In the genomic region with DNA sequence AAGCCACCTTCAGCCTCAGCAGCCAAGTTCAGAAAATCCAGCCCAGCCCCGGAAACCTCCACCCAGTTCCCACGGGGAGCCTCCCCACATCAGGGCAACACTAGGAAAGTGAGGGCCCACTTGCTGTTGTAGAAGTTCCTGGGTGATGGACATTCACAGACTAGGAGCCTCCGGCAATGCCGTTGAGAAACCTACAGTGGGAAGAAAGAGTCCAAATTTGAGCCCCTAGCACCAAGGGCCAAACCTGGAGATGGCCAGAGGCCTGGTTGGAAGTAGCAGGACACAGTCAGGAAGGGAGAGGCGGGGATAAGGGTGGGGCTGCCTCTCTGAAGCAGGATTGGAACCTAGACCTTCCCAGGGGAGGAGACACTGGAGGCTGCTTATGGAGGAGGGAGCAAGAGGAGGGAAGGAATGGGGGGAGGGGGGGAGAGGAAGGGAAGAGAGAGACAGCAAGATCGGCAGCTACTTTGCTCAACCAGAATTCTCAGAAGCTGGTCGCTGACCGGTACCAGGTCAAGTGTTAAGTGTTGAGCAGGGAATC, we compare ENCODE assay signal across 9 mouse cellular contexts. TPM values are rescaled to one million over a fixed set of nuclear protein-coding genes. Genes with fewer than 3 reads are reported as not detected.
DNase-seq lines count a peak whose midpoint lies in the region; ATAC-seq and TF ChIP-seq lines count a peak whose summit lies in the region.
"Had no signal": no experiment of that assay in that cellular context is flagged by ENCODE, and none has a peak within 500 bp of the region (broad histone marks: within the 10 kb centered on the region; RNA-seq: fewer than 3 reads in every experiment).

No protein-coding gene starts in this region.

- TF ChIP-seq CTCF in layer of hippocampus, adult 2 months (conservative IDR thresholded peaks at IDR 0.05) = no peak
- TF ChIP-seq CTCF in heart, postnatal 0 days (IDR thresholded peaks at IDR 0.05; ENCODE audit: low read depth) = no peak

- H3K9ac ChIP-seq in heart, postnatal 0 days (replicated peaks; ENCODE audit: low read depth, low read length) = peak overlapping the region; percentile 84
- H3K9ac ChIP-seq in midbrain, embryonic 13.5 days (replicated peaks) = no peak overlapping the region
- H3K9ac ChIP-seq: midbrain, embryonic 12.5 days had no signal

- peak overlapping the region; percentile 90; the same call in 1 of the 2 replicates for H3K4me3 ChIP-seq in layer of hippocampus, adult 2 months
- peak overlapping the region; percentile 95 for H3K4me3 ChIP-seq in heart, postnatal 0 days (ENCODE audit: low read depth, low read length)
- no peak overlapping the region for H3K4me3 ChIP-seq in midbrain, embryonic 13.5 days (replicated peaks)

- no peaks in the 10 kb centered on the region for H3K27me3 ChIP-seq in heart, postnatal 0 days (ENCODE audit: control insufficient read depth, insufficient read depth, low read length)
- peaks cover 7% of the 10 kb centered on the region; the same call in 1 of the 2 replicates for H3K27me3 ChIP-seq in midbrain, embryonic 13.5 days

- no peak for DNase-seq in layer of hippocampus, adult 2 months (ENCODE audit: low spot score in 2 of 2)
- no peak for DNase-seq in layer of hippocampus, adult 8-10 months (ENCODE audit: low spot score in 2 of 2)
- peak; percentile 45 for DNase-seq in embryo, embryonic 10.5 days (ENCODE audit: low spot score)
- DNase-seq in heart, postnatal 0 days (ENCODE audit: low spot score) = peak; percentile 79
- peak; percentile 81 for DNase-seq in kidney, postnatal 14 days
- no peak for DNase-seq in retina, postnatal 1 day
- no peak for DNase-seq in retina, embryonic 14.5 days (ENCODE audit: low spot score)

- peaks cover 16% of the 10 kb centered on the region for H3K36me3 ChIP-seq in heart, postnatal 0 days (replicated peaks; ENCODE audit: control insufficient read depth, insufficient read depth, low read length)
- no peaks in the 10 kb centered on the region for H3K36me3 ChIP-seq in midbrain, embryonic 13.5 days

- no peak for ATAC-seq in heart, postnatal 0 days (ENCODE audit: insufficient read depth, low read depth)
- no peak for ATAC-seq in midbrain, embryonic 13.5 days

- H3K4me1 ChIP-seq in heart, postnatal 0 days (ENCODE audit: control insufficient read depth, insufficient read depth) = peaks cover 9% of the 10 kb centered on the region
- peaks cover 32% of the 10 kb centered on the region for H3K4me1 ChIP-seq in midbrain, embryonic 13.5 days (replicated peaks)

- H3K27ac ChIP-seq in layer of hippocampus, adult 2 months = peak overlapping the region; percentile 90
- H3K27ac ChIP-seq in heart, postnatal 0 days (ENCODE audit: low read depth) = peak overlapping the region; percentile 100
- no peak overlapping the region for H3K27ac ChIP-seq in midbrain, embryonic 13.5 days
- H3K27ac ChIP-seq: midbrain, embryonic 12.5 days had no signal

- H3K4me2 ChIP-seq in heart, postnatal 0 days (ENCODE audit: low read depth, low read length) = peak overlapping the region; percentile 85
- H3K4me2 ChIP-seq in midbrain, embryonic 13.5 days (replicated peaks) = peak overlapping the region; percentile 76; the same call in 1 of the 2 replicates

- 26% methylated on average over 8 of the region's 8 CpGs for whole genome bisulfite sequencing in heart, postnatal 0 days
- 40% methylated on average over 8 of the region's 8 CpGs for WGBS in midbrain, embryonic 13.5 days

- no peaks in the 10 kb centered on the region for H3K9me3 ChIP-seq in heart, postnatal 0 days (replicated peaks; ENCODE audit: control insufficient read depth, low read length)
- no peaks in the 10 kb centered on the region for H3K9me3 ChIP-seq in midbrain, embryonic 13.5 days
- H3K9me3 ChIP-seq: midbrain, embryonic 12.5 days had no signal

- no peak for TF ChIP-seq EP300 in heart, postnatal 0 days (IDR thresholded peaks at IDR 0.05; ENCODE audit: low read depth)

RNA-seq across cellular contexts. Expression of gene Rras, which starts 1.3 kb away (rescaled TPM):
- 10 to 100 TPM; 12.4 to 13.1 TPM for total RNA-seq in layer of hippocampus, adult 2 months (2021)
- total RNA-seq in layer of hippocampus, adult 8-10 months (2022) = 10 to 100 TPM; 13.7 to 16.8 (median 15.2) TPM
- total RNA-seq in heart, postnatal 0 days (2014; rRNA removed; ENCODE audit: low replicate concordance) = 38.4 and 62.0 TPM in 2 replicates
- polyA plus RNA-seq in heart, postnatal 0 days (2015; fragmentation: Nextera tagmentation; extraction: Ambion mirVana) = 85.7 and 90.0 TPM in 2 replicates
- polyA plus RNA-seq in midbrain, embryonic 13.5 days (2015; fragmentation: Nextera tagmentation; extraction: Ambion mirVana) = 8.4 and 9.6 TPM in 2 replicates

RNA-seq across cellular contexts. Expression of gene Scaf1, which starts 2.9 kb away (rescaled TPM):
- 100 to 1,000 TPM; 166 to 168 TPM for total RNA-seq in layer of hippocampus, adult 2 months (2021)
- total RNA-seq in layer of hippocampus, adult 8-10 months (2022) = 100 to 1,000 TPM; 163 to 173 (median 167) TPM
- 37.8 and 38.9 TPM in 2 replicates for total RNA-seq in heart, postnatal 0 days (2014; rRNA removed; ENCODE audit: low replicate concordance)
- polyA plus RNA-seq in heart, postnatal 0 days (2015; fragmentation: Nextera tagmentation; extraction: Ambion mirVana) = 15.9 and 17.9 TPM in 2 replicates
- 38.1 and 47.7 TPM in 2 replicates for polyA plus RNA-seq in midbrain, embryonic 13.5 days (2015; fragmentation: Nextera tagmentation; extraction: Ambion mirVana)

RNA-seq across cellular contexts. Expression of gene Bcl2l12, which starts 20.6 kb away (rescaled TPM):
- 1 to 10 TPM; 2.5 to 3.7 TPM for total RNA-seq in layer of hippocampus, adult 2 months (2021)
- total RNA-seq in layer of hippocampus, adult 8-10 months (2022) = 1 to 10 TPM; 2.3 to 6.1 (median 4.3) TPM
- total RNA-seq in heart, postnatal 0 days (2014; rRNA removed; ENCODE audit: low replicate concordance) = 20.3 and 22.0 TPM in 2 replicates
- 25.5 and 27.5 TPM in 2 replicates for polyA plus RNA-seq in heart, postnatal 0 days (2015; fragmentation: Nextera tagmentation; extraction: Ambion mirVana)
- polyA plus RNA-seq in midbrain, embryonic 13.5 days (2015; fragmentation: Nextera tagmentation; extraction: Ambion mirVana) = 21.3 and 21.6 TPM in 2 replicates

RNA-seq across cellular contexts. Expression of gene Irf3, which starts 21.7 kb away (rescaled TPM):
- 10 to 100 TPM; 38.4 to 42.7 TPM for total RNA-seq in layer of hippocampus, adult 2 months (2021)
- total RNA-seq in layer of hippocampus, adult 8-10 months (2022) = 10 to 100 TPM; 42.1 to 52.0 (median 45.0) TPM
- total RNA-seq in heart, postnatal 0 days (2014; rRNA removed; ENCODE audit: low replicate concordance) = 31.7 and 61.1 TPM in 2 replicates
- 44.8 and 51.7 TPM in 2 replicates for polyA plus RNA-seq in heart, postnatal 0 days (2015; fragmentation: Nextera tagmentation; extraction: Ambion mirVana)
- polyA plus RNA-seq in midbrain, embryonic 13.5 days (2015; fragmentation: Nextera tagmentation; extraction: Ambion mirVana) = 63.0 and 70.7 TPM in 2 replicates

RNA-seq across cellular contexts. Expression of gene Prmt1, which starts 32.7 kb away (rescaled TPM):
- 100 to 1,000 TPM; 165 to 171 TPM for total RNA-seq in layer of hippocampus, adult 2 months (2021)
- total RNA-seq in layer of hippocampus, adult 8-10 months (2022) = 100 to 1,000 TPM; 167 to 173 (median 172) TPM
- 152 and 173 TPM in 2 replicates for total RNA-seq in heart, postnatal 0 days (2014; rRNA removed; ENCODE audit: low replicate concordance)
- polyA plus RNA-seq in heart, postnatal 0 days (2015; fragmentation: Nextera tagmentation; extraction: Ambion mirVana) = 271 and 300 TPM in 2 replicates
- 784 and 789 TPM in 2 replicates for polyA plus RNA-seq in midbrain, embryonic 13.5 days (2015; fragmentation: Nextera tagmentation; extraction: Ambion mirVana)

Comparison
In these comparisons a context has a peak if more than half of its experiments do, and no peak if none do; other contexts are left out.
1. DNase-seq: peak in embryo, embryonic 10.5 days (single experiment), heart, postnatal 0 days (single experiment) and kidney, postnatal 14 days (single experiment); none in layer of hippocampus, adult 2 months (0 of 2), layer of hippocampus, adult 8-10 months (0 of 2), retina, postnatal 1 day (single experiment) and retina, embryonic 14.5 days (single experiment).